Mouse (Mus musculus): ENCODE measurements at regions not wholly inside any gene's neighbourhood (a gene's known extent, or its start where the extent isn't known, plus 50 kb on each side); places are given as distances from the start of the nearest gene placed in this dataset.

GRCm38 (mm10) chr13:37290636-37291035 is 54.4 kb upstream of the Ly86 start:
- DNase-seq (ENCODE audit: low spot score): no peak

- no peak for DNase-seq (ENCODE audit: low spot score)
These were observed 56.0 kb upstream of the Ly86 start for GRCm38 (mm10) chr13:37288993-37289392.

GRCm38 (mm10) chr13:37282515-37282914 is 62.5 kb upstream of the Ly86 start:
- no peak for DNase-seq (ENCODE audit: low spot score)

GRCm38 (mm10) chr13:37279078-37279789 is 65.8 kb upstream of the Ly86 start:
- peak; percentile 5 for DNase-seq (ENCODE audit: low spot score)

GRCm38 (mm10) chr13:37249581-37250461 is 95.2 kb upstream of the Ly86 start:
- no peak for DNase-seq (ENCODE audit: low spot score)

GRCm38 (mm10) chr13:37248741-37249140 is 96.3 kb upstream of the Ly86 start:
- DNase-seq (ENCODE audit: low spot score): no peak

GRCm38 (mm10) chr13:37240048-37240447 is 105.0 kb upstream of the Ly86 start:
- no peak for DNase-seq (ENCODE audit: low spot score)

DNA sequence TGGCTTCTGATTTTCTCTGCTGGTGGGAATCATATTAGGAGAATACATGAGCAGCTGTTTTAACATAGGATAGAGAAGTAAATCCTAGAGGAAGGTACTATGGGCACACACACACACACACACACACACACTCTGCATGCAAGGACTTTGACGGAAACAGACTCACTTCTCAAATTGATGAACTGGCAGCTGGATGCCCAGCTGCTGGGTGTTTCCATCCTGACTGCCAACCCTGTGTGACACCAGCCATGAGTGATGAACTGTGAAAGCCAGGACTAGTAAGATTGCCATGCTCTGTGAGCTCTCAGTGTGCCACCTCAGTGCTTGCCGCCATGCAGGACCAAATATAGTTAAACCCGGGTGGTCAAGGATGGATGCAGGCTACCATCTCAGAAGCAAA is 107.7 kb upstream of the Ly86 start:
- DNase-seq (ENCODE audit: low spot score): no peak

DNA sequence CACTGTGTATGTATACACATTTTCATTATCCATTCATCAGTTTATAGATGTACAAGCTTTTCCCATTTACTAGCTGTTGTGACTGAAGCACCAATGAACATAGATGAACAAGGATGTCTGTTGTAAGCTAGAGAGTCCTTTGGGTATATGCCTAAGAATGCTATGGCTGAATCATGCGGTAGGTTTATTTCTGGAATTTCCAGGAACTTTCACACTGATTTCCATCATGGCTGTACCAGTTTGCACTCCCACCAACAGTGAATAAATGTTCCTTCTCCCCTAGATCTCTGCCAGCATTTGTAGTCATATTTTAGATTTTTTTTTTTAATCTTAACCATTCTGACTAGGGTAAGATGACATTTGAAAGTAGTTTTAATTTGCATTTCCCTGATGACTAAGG is 119.2 kb upstream of the Ly86 start:
- no peak for DNase-seq (ENCODE audit: low spot score)

DNA sequence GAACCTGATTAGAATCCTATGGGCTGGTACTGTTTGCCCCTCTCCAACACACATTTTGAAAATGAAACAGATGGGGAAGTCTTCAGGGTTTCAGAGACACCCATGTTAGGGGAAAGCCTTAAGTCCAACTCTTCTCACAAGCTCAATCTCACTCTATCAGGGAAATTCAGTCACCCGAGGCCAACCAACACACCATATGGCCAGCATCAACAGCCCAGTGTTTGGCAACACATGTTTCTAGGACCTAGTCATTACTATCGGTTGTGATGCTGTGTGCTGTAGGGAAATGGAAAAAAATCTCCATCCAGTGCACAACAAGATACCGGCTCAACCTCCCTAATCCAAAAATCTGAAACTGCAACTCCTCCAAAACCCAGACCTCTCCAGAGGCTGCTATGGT is 124.6 kb upstream of the Ly86 start:
- no peak for DNase-seq (ENCODE audit: low spot score)

DNA sequence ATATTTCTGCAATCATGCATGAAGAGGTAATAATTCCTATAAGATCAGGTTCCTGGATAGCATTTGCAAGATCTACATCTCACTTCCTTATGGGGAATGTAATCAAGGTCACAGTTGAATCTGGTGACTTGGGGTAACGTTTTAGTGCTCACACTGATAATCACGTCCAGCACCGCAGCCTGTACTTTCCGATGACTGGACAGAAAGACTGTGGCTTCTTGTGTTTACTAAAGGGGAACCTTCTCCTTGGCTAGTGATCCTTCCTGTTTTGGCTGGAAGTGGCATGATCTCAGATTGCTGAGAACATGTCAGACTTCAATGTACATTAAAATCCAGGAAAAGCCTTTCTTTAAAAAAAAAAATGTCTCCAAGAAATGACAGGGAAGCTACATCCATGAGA is 126.4 kb upstream of the Ly86 start:
- no peak for DNase-seq (ENCODE audit: low spot score)

- no peak for DNase-seq (ENCODE audit: low spot score)
These were observed 130.3 kb upstream of the Ly86 start for GRCm38 (mm10) chr13:37214590-37215282.

DNA sequence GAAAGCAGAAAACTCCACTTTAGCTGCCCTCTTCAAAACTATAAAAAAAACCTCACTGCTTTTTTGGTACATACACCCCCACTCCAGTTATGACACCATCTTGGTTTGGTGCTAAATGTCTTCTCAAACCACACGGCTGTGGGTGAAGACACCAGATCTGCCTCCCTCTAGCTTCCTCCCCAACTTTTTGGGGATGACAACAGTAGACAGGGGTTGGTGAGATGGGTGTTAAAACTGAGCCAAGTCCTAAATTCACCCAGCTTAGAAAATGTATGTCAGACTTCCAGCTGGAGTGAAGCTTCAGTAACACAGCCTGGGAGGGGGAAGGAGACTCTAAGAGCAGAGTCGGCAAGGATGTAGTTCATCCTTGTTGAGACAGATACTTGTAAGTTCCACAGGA is 147.1 kb upstream of the F13a1 start:
- no peak for DNase-seq (ENCODE audit: low spot score)

DNA sequence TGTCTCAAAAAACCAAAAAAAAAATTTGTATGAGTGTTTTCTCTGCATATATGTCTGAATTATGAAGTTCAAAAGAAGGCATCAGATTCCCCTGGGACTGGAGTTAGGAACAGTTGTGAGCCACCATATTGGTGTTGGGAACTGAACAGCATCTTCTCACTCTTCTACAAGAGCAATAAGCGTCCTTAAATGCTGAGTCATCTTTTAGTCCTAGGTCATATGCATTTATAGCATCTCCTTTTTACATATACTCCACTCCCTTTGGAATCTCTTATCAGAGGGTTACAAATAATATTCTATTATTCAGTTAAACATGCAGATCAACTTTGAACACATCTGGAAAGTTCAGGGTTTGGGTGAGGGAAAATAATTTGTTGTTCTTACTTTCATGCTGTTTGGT is 145.8 kb upstream of the F13a1 start:
- DNase-seq (ENCODE audit: low spot score): no peak

GRCm38 (mm10) chr13:37181169-37181787 is 131.2 kb upstream of the F13a1 start:
- no peak for DNase-seq (ENCODE audit: low spot score)

GRCm38 (mm10) chr13:37176526-37176925 is 126.5 kb upstream of the F13a1 start:
- no peak for DNase-seq (ENCODE audit: low spot score)

DNA sequence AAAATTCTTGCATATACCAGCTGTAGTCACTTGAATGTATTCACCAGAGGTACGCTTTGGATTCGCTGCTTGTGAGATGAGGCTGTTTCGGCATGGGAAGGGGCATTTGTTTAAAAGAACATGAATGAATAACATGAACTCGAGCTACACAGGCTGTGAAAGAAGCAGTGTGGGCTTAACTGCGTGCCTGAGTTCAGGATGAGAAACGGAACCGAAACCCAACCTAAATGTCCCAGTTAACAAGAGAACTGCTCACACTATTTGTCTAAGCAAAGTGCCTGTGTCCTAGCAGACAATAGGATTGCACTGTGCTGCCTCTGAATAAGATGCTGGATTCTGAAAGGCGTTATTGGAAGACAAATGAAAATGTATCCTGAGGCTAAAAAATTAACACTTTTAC is 126.0 kb upstream of the F13a1 start:
- no peak for DNase-seq (ENCODE audit: low spot score)

- DNase-seq (ENCODE audit: low spot score): no peak
These were observed 108.9 kb upstream of the F13a1 start for GRCm38 (mm10) chr13:37158831-37159522.

GRCm38 (mm10) chr13:37157808-37158207 is 107.8 kb upstream of the F13a1 start:
- no peak for DNase-seq (ENCODE audit: low spot score)

- no peak for DNase-seq (ENCODE audit: low spot score)
These were observed 101.9 kb upstream of the F13a1 start for GRCm38 (mm10) chr13:37151835-37152516.

- DNase-seq (ENCODE audit: low spot score): no peak
These were observed 99.9 kb upstream of the F13a1 start for GRCm38 (mm10) chr13:37149961-37150360.
